ENCODE assay signal across 31 mouse cellular contexts in genomic region chr5:77259315-77259714, GRCm38 (mm10). TPM values are rescaled to one million over a fixed set of nuclear protein-coding genes. Genes with fewer than 3 reads are reported as not detected.
"Had no signal": no experiment of that assay in that cellular context is flagged by ENCODE, and none has a peak within 500 bp of the region (broad histone marks: within the 10 kb centered on the region; RNA-seq: fewer than 3 reads in every experiment).

No protein-coding gene starts in this region.

- H3K36me3 ChIP-seq: embryonic facial prominence, embryonic 10.5 days; embryonic facial prominence, embryonic 12.5 days; embryonic facial prominence, embryonic 13.5 days; embryonic facial prominence, embryonic 15.5 days; forebrain, embryonic 10.5 days; forebrain, embryonic 12.5 days; forebrain, embryonic 15.5 days; heart, embryonic 10.5 days; heart, embryonic 12.5 days had no signal

- H3K27ac ChIP-seq: embryonic facial prominence, embryonic 10.5 days; embryonic facial prominence, embryonic 12.5 days; embryonic facial prominence, embryonic 13.5 days; embryonic facial prominence, embryonic 15.5 days; forebrain, embryonic 10.5 days; forebrain, embryonic 12.5 days; forebrain, embryonic 13.5 days; forebrain, embryonic 15.5 days; heart, adult 2 months; heart, embryonic 10.5 days had no signal

- H3K4me1 ChIP-seq: embryonic facial prominence, embryonic 12.5 days; embryonic facial prominence, embryonic 13.5 days; embryonic facial prominence, embryonic 15.5 days; forebrain, embryonic 15.5 days; heart, embryonic 10.5 days; heart, embryonic 12.5 days had no signal

- H3K9me3 ChIP-seq: embryonic facial prominence, embryonic 10.5 days; embryonic facial prominence, embryonic 12.5 days; embryonic facial prominence, embryonic 13.5 days; embryonic facial prominence, embryonic 15.5 days; forebrain, embryonic 10.5 days; forebrain, embryonic 12.5 days; forebrain, embryonic 13.5 days; forebrain, embryonic 15.5 days; heart, embryonic 10.5 days; heart, embryonic 12.5 days had no signal

- H3K9ac ChIP-seq: embryonic facial prominence, embryonic 12.5 days; embryonic facial prominence, embryonic 13.5 days; embryonic facial prominence, embryonic 15.5 days; forebrain, embryonic 12.5 days; forebrain, embryonic 13.5 days; forebrain, embryonic 15.5 days; forebrain, postnatal 0 days; heart, embryonic 12.5 days had no signal

- H3K27me3 ChIP-seq: embryonic facial prominence, embryonic 12.5 days; embryonic facial prominence, embryonic 13.5 days; embryonic facial prominence, embryonic 15.5 days; forebrain, embryonic 13.5 days; forebrain, embryonic 15.5 days; heart, embryonic 12.5 days had no signal

- DNase-seq: cerebellum, postnatal 10 days; cerebellum, postnatal 14 days; cerebellum, postnatal 25 days; cerebellum, postnatal 36 days; embryo, embryonic 11 days; forebrain, postnatal 0 days; gastrocnemius, adult 2 months; gastrocnemius, postnatal 10 days; gastrocnemius, postnatal 14 days; gastrocnemius, postnatal 25 days; gastrocnemius, postnatal 36 days; heart, adult 11 months; heart, adult 18-20 months; heart, adult 2 months had no signal

- H3K4me3 ChIP-seq: embryonic facial prominence, embryonic 10.5 days; embryonic facial prominence, embryonic 12.5 days; embryonic facial prominence, embryonic 13.5 days; embryonic facial prominence, embryonic 15.5 days; erythroblast, embryonic 14.5 days; forebrain, embryonic 10.5 days; forebrain, embryonic 12.5 days; forebrain, embryonic 13.5 days; forebrain, embryonic 15.5 days; gastrocnemius, adult 2 months; heart, adult 2 months; heart, embryonic 10.5 days; heart, embryonic 12.5 days had no signal

RNA-seq across cellular contexts. Expression of gene Spink2, which starts 48.0 kb away (rescaled TPM):
- total RNA-seq: common myeloid progenitor, adult 5-6 weeks; forebrain, postnatal 0 days; gastrocnemius, adult 18-20 months; gastrocnemius, adult 2 months; gastrocnemius, adult 8-10 months; gastrocnemius, postnatal 25 days; gastrocnemius, postnatal 36 days; granulocyte monocyte progenitor cell, adult 5-6 weeks; heart, adult 18-20 months; heart, adult 2 months; heart, adult 8-10 months had no signal
- polyA plus RNA-seq: cortical plate, adult 2 months; erythroblast, embryonic 14.5 days had no signal
